Mouse (Mus musculus) lung, postnatal 0 days (tissue): ENCODE data around the gene Itpka.

Experiments
- CTCF ChIP-seq: IDR thresholded peaks from 2 replicates; pipeline ENCODE4 v1.5.1; 2016; ENCODE audit warnings: antibody characterized with exemption, mild to moderate bottlenecking
- EP300 ChIP-seq: IDR thresholded peaks from 2 replicates; pipeline ENCODE4 v1.6.1; 2016; ENCODE audit warnings: antibody characterized with exemption, mild to moderate bottlenecking, control low read depth

DNA sequence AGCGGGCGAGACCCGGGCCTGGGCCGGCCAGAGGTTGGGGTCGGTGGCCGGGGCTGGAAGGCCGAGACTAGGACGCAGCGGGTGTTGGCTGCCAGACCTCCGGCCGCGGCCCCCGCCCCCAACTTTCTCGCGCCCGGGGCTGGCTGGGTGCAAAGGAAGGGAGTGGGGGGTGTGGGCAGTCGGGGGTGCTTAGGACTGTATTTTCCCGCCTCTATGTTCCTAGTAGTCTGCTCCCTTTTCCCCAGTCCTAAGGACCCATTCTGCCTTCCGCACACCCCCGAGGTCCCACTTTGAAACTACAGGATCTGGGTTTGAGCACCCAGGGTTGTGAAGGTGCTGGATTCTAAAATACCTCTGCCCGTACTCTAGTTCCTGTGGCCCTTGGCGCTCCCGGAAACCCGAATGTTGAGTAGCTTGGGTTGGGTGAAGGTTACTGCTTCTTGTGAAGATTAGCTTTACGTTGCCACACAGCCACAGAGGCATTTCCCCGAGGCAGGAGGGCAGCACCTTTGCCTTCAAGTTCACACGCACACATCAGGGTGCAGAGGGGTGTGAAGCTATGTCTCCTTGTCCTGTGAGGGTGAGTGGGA lies 57.9 kb downstream of the Itpka start:
- TF ChIP-seq CTCF (no peak), EP300 (no peak)
